In the genomic region with DNA sequence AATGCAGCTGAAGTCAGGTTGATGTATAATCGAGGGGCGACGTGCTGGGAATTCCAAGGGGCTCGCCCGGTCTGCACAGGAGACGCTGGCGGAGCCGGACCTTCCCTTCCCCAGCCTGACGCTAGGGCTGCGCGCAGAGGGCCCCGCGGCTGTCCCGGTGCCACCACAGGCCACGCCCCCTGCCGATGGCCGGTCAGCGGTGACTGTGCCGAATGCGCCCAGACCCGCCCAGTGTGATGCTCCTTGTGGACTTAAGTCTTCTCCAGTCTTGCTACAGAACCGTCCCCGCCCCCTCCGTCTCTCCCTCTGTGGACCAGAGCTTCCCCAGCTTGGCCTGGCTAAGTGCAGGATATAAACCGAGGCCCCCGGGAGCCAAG, we compare ENCODE assay signal across 8 mouse cellular contexts. TPM values are rescaled to one million over a fixed set of nuclear protein-coding genes. Genes with fewer than 3 reads are reported as not detected.
DNase-seq lines count a peak whose midpoint lies in the region; ATAC-seq and TF ChIP-seq lines count a peak whose summit lies in the region.

No protein-coding gene starts in this region.

- H3K4me2 ChIP-seq in forebrain, embryonic 12.5 days: peak overlapping the region; percentile 93
- peak overlapping the region; percentile 99 for H3K4me2 ChIP-seq in liver, postnatal 0 days (ENCODE audit: low read depth, low read length)
- H3K4me2 ChIP-seq in neural tube, embryonic 14.5 days (ENCODE audit: low read depth, low read length): peak overlapping the region; percentile 68

- peak; percentile 9 for ATAC-seq in CD4-positive, CD25-positive, alpha-beta regulatory T cell, adult 4 months
- peak; percentile 94 for ATAC-seq in forebrain, embryonic 12.5 days (ENCODE audit: low FRiP score)
- ATAC-seq in liver, postnatal 0 days: peak; percentile 91
- peak; percentile 92 for ATAC-seq in neural tube, embryonic 14.5 days (ENCODE audit: low read depth)

- intact Hi-C loops in heart, postnatal 10 days (cut with DNase I): loop anchor here (5.0 kb wide), 1 partner anchor 86 kb away; no protein-coding TSS in a partner anchor

- under 1% methylated on average over 26 of the region's 26 CpGs for WGBS in forebrain, embryonic 12.5 days
- under 1% methylated on average over 26 of the region's 26 CpGs for WGBS in large intestine, adult 2 months
- under 1% methylated on average over 17 of the region's 26 CpGs for WGBS in liver, postnatal 0 days (ENCODE audit: insufficient replicate concordance)
- under 1% methylated on average over 23 of the region's 26 CpGs for WGBS in neural tube, embryonic 14.5 days

- peak overlapping the region; percentile 56 for H3K9ac ChIP-seq in forebrain, embryonic 12.5 days
- peak overlapping the region; percentile 76 for H3K9ac ChIP-seq in liver, postnatal 0 days (replicated peaks)
- H3K9ac ChIP-seq in neural tube, embryonic 14.5 days (replicated peaks; ENCODE audit: low read depth, low read length): peak overlapping the region; percentile 86

- H3K9me3 ChIP-seq in forebrain, embryonic 12.5 days: no peaks in the 10 kb centered on the region
- H3K9me3 ChIP-seq in liver, postnatal 0 days (ENCODE audit: low read length): no peaks in the 10 kb centered on the region
- no peaks in the 10 kb centered on the region for H3K9me3 ChIP-seq in neural tube, embryonic 14.5 days (ENCODE audit: control insufficient read depth, low read length)

- H3K36me3 ChIP-seq in forebrain, embryonic 12.5 days (replicated peaks): peaks cover 24% of the 10 kb centered on the region
- no peaks in the 10 kb centered on the region for H3K36me3 ChIP-seq in liver, postnatal 0 days (replicated peaks; ENCODE audit: insufficient read depth, low read length)
- H3K36me3 ChIP-seq in neural tube, embryonic 14.5 days (ENCODE audit: control insufficient read depth, insufficient read depth, low read length): no peaks in the 10 kb centered on the region; the same call in 1 of the 2 replicates

- peak overlapping the region; percentile 97 for H3K27ac ChIP-seq in forebrain, embryonic 12.5 days
- peak overlapping the region; percentile 96 for H3K27ac ChIP-seq in liver, postnatal 0 days (ENCODE audit: low read depth)
- H3K27ac ChIP-seq in neural tube, embryonic 14.5 days (ENCODE audit: low read depth, low read length): peak overlapping the region; percentile 94

- H3K4me3 ChIP-seq in forebrain, embryonic 12.5 days (replicated peaks): peak overlapping the region; percentile 88
- H3K4me3 ChIP-seq in liver, postnatal 0 days (ENCODE audit: low read depth, low read length): peak overlapping the region; percentile 87
- peak overlapping the region; percentile 87 for H3K4me3 ChIP-seq in neural tube, embryonic 14.5 days (ENCODE audit: low read depth, low read length)

- no peaks in the 10 kb centered on the region for H3K27me3 ChIP-seq in forebrain, embryonic 12.5 days
- peaks cover 22% of the 10 kb centered on the region for H3K27me3 ChIP-seq in liver, postnatal 0 days (ENCODE audit: insufficient read depth, low read length)
- H3K27me3 ChIP-seq in neural tube, embryonic 14.5 days (ENCODE audit: control insufficient read depth, insufficient read depth, low read length): no peaks in the 10 kb centered on the region

- DNase-seq in c-Kit-positive CD71-positive TER-119-positive erythroid progenitor cells, embryonic 14.5 days (ENCODE audit: low spot score): peak; percentile 73
- peak; percentile 93 to 95 for DNase-seq in heart, postnatal 10 days
- peak; percentile 62 for DNase-seq in large intestine, adult 2 months (ENCODE audit: low read depth, low spot score)
- DNase-seq in liver, postnatal 0 days: peak; percentile 94
- DNase-seq in testis, postnatal 14 days (ENCODE audit: low spot score): peak; percentile 76

- H3K4me1 ChIP-seq in forebrain, embryonic 12.5 days: peaks cover 48% of the 10 kb centered on the region
- H3K4me1 ChIP-seq in liver, postnatal 0 days (ENCODE audit: insufficient read depth): peaks cover 35% of the 10 kb centered on the region
- peaks cover 35% of the 10 kb centered on the region for H3K4me1 ChIP-seq in neural tube, embryonic 14.5 days (ENCODE audit: control insufficient read depth, insufficient read depth, low read length)

- no peak for TF ChIP-seq EP300 in liver, postnatal 0 days (IDR thresholded peaks at IDR 0.05; ENCODE audit: low read depth)

- peak; percentile 53 for TF ChIP-seq CTCF in liver, postnatal 0 days (IDR thresholded peaks at IDR 0.05; ENCODE audit: low read depth)

RNA-seq across cellular contexts. Expression of gene Agrn, which starts 0.5 kb away (rescaled TPM):
- 1 to 10 TPM; 3.6 to 3.9 TPM for polyA plus RNA-seq in CD4-positive, CD25-positive, alpha-beta regulatory T cell, adult 4 months (2017; shearing (Covaris generic))
- polyA plus RNA-seq in forebrain, embryonic 12.5 days (2016; fragmentation: Nextera tagmentation; extraction: Ambion mirVana): 139 and 152 TPM in 2 replicates
- total RNA-seq in heart, postnatal 10 days (2021): 100 to 1,000 TPM in 1 of 2 experiments, 10 to 100 TPM in 1; 92.1 to 104 TPM
- 50.8 and 87.5 TPM in 2 replicates for polyA plus RNA-seq in large intestine, adult 2 months (2012; rRNA removed)
- 4.4 and 5.2 TPM in 2 replicates for polyA plus RNA-seq in liver, postnatal 0 days (2015; fragmentation: Nextera tagmentation; extraction: Ambion mirVana)
- 100 and 136 TPM in 2 replicates for polyA plus RNA-seq in neural tube, embryonic 14.5 days (2014; fragmentation: Nextera tagmentation; extraction: Ambion mirVana)

RNA-seq across cellular contexts. Expression of gene Isg15, which starts 2.8 kb away (rescaled TPM):
- 10 to 100 TPM; 49.3 to 70.2 TPM for polyA plus RNA-seq in CD4-positive, CD25-positive, alpha-beta regulatory T cell, adult 4 months (2017; shearing (Covaris generic))
- polyA plus RNA-seq in forebrain, embryonic 12.5 days (2016; fragmentation: Nextera tagmentation; extraction: Ambion mirVana): 0.64 and 0.79 TPM in 2 replicates
- total RNA-seq in heart, postnatal 10 days (2021): 1 to 10 TPM; 1.3 TPM
- polyA plus RNA-seq in large intestine, adult 2 months (2012; rRNA removed): 31.7 and 56.0 TPM in 2 replicates
- polyA plus RNA-seq in liver, postnatal 0 days (2015; fragmentation: Nextera tagmentation; extraction: Ambion mirVana): 33.0 and 39.8 TPM in 2 replicates
- polyA plus RNA-seq in neural tube, embryonic 14.5 days (2014; fragmentation: Nextera tagmentation; extraction: Ambion mirVana): 0.50 and 1.2 TPM in 2 replicates

RNA-seq across cellular contexts. Expression of gene AW011738, which starts 5.3 kb away (rescaled TPM):
- 10 to 100 TPM in 1 of 2 experiments, 1 to 10 TPM in 1; 8.0 to 10.5 TPM for polyA plus RNA-seq in CD4-positive, CD25-positive, alpha-beta regulatory T cell, adult 4 months (2017; shearing (Covaris generic))
- 7.1 and 8.2 TPM in 2 replicates for polyA plus RNA-seq in forebrain, embryonic 12.5 days (2016; fragmentation: Nextera tagmentation; extraction: Ambion mirVana)
- 1 to 10 TPM; 6.1 to 8.2 TPM for total RNA-seq in heart, postnatal 10 days (2021)
- 1.9 and 2.9 TPM in 2 replicates for polyA plus RNA-seq in large intestine, adult 2 months (2012; rRNA removed)
- polyA plus RNA-seq in liver, postnatal 0 days (2015; fragmentation: Nextera tagmentation; extraction: Ambion mirVana): 1.7 and 1.9 TPM in 2 replicates
- 1.8 TPM in 2 replicates for polyA plus RNA-seq in neural tube, embryonic 14.5 days (2014; fragmentation: Nextera tagmentation; extraction: Ambion mirVana)

RNA-seq across cellular contexts. Expression of gene Perm1, which starts 17.9 kb away (rescaled TPM):
- polyA plus RNA-seq in CD4-positive, CD25-positive, alpha-beta regulatory T cell, adult 4 months (2017; shearing (Covaris generic)): 1 to 10 TPM in 1 of 2 experiments, under 1 TPM in 1; 0.86 to 1.4 TPM
- polyA plus RNA-seq in forebrain, embryonic 12.5 days (2016; fragmentation: Nextera tagmentation; extraction: Ambion mirVana): 2.1 and 2.4 TPM in 2 replicates
- total RNA-seq in heart, postnatal 10 days (2021): 100 to 1,000 TPM; 138 to 156 TPM
- polyA plus RNA-seq in large intestine, adult 2 months (2012; rRNA removed): 0.14 and 0.20 TPM in 2 replicates
- polyA plus RNA-seq in liver, postnatal 0 days (2015; fragmentation: Nextera tagmentation; extraction: Ambion mirVana): 0.08 and 0.19 TPM in 2 replicates
- 2.2 and 2.9 TPM in 2 replicates for polyA plus RNA-seq in neural tube, embryonic 14.5 days (2014; fragmentation: Nextera tagmentation; extraction: Ambion mirVana)

RNA-seq across cellular contexts. Expression of gene Plekhn1, which starts 36.8 kb away (rescaled TPM):
- 1 to 10 TPM; 8.3 to 9.0 TPM for polyA plus RNA-seq in CD4-positive, CD25-positive, alpha-beta regulatory T cell, adult 4 months (2017; shearing (Covaris generic))
- 27.6 and 28.5 TPM in 2 replicates for polyA plus RNA-seq in forebrain, embryonic 12.5 days (2016; fragmentation: Nextera tagmentation; extraction: Ambion mirVana)
- total RNA-seq in heart, postnatal 10 days (2021): 1 to 10 TPM; 8.5 to 9.2 TPM
- 35.2 and 48.1 TPM in 2 replicates for polyA plus RNA-seq in large intestine, adult 2 months (2012; rRNA removed)
- 2.0 and 2.3 TPM in 2 replicates for polyA plus RNA-seq in liver, postnatal 0 days (2015; fragmentation: Nextera tagmentation; extraction: Ambion mirVana)
- polyA plus RNA-seq in neural tube, embryonic 14.5 days (2014; fragmentation: Nextera tagmentation; extraction: Ambion mirVana): 30.7 and 31.6 TPM in 2 replicates

Comparison
In these comparisons a context has a peak if more than half of its experiments do, and no peak if none do; other contexts are left out.
1. Peak in every context shown above with its lines: DNase-seq, ATAC-seq, H3K4me3 ChIP-seq and H3K27ac ChIP-seq.
2. ATAC-seq: peak in every context shown above with its lines; median percentile 94 in forebrain, embryonic 12.5 days; 92 in neural tube, embryonic 14.5 days; 91 in liver, postnatal 0 days; 9 in CD4-positive, CD25-positive, alpha-beta regulatory T cell, adult 4 months.
3. RNA of gene Isg15, which starts 2.8 kb away (polyA plus RNA-seq): 49.3 to 70.2 TPM in CD4-positive, CD25-positive, alpha-beta regulatory T cell, adult 4 months, 33.0 to 39.8 TPM in liver, postnatal 0 days and 31.7 to 56.0 TPM in large intestine, adult 2 months; 0.50 to 1.2 TPM in neural tube, embryonic 14.5 days and 0.64 to 0.79 TPM in forebrain, embryonic 12.5 days; every median in the first group is over 10 times any median in the second.